Mouse (Mus musculus) neural tube, embryonic 13.5 days (tissue): ENCODE data around the gene Gm20662. TPM values are rescaled to one million over a fixed set of nuclear protein-coding genes. Genes with fewer than 3 reads are reported as not detected.

Experiments
- ATAC-seq: fragments of 200-750 bp; cut with Nextera tagmentation; 2 replicates; pipeline ENCODE4 v1.8.0; 2017; ENCODE audit warnings: low read depth, mild to moderate bottlenecking, moderate TSS enrichment, moderate library complexity
- H3K27ac ChIP-seq: fragments of 300-500 bp; sonication (generic); replicated peaks from 2 replicates; pipeline ENCODE4 v1.5.1; 2015; ENCODE audit warnings: moderate library complexity, mild to moderate bottlenecking, inconsistent platforms
- H3K27me3 ChIP-seq: fragments of 300-500 bp; sonication (generic); 2 replicates; pipeline ENCODE4 v1.6.1; 2015; ENCODE audit warnings: mild to moderate bottlenecking, inconsistent platforms
- H3K36me3 ChIP-seq: fragments of 300-500 bp; sonication (generic); 2 replicates; pipeline ENCODE4 v1.6.1; 2015; ENCODE audit warnings: mild to moderate bottlenecking, inconsistent platforms
- H3K4me1 ChIP-seq: fragments of 300-500 bp; sonication (generic); replicated peaks from 2 replicates; pipeline ENCODE4 v1.6.1; 2015; ENCODE audit warnings: inconsistent platforms
- H3K4me2 ChIP-seq: fragments of 300-500 bp; sonication (generic); 2 replicates; pipeline ENCODE4 v1.6.1; 2015; ENCODE audit warnings: inconsistent platforms, mild to moderate bottlenecking, moderate library complexity
- H3K4me3 ChIP-seq: fragments of 300-500 bp; sonication (generic); 2 replicates; pipeline ENCODE4 v1.5.1; 2015; ENCODE audit warnings: mild to moderate bottlenecking, inconsistent platforms
- H3K9ac ChIP-seq: fragments of 300-500 bp; sonication (generic); 2 replicates; pipeline ENCODE4 v1.6.1; 2015; ENCODE audit warnings: moderate library complexity, mild to moderate bottlenecking, inconsistent platforms
- H3K9me3 ChIP-seq: fragments of 300-500 bp; sonication (generic); 2 replicates; pipeline ENCODE4 v1.6.1; 2016; ENCODE audit warnings: inconsistent platforms
- WGBS: fragments of 180-500 bp; shearing (Covaris S2); methylation state at CpG from one replicate; pipeline ENCODE4 v1.1.7; 2015; 5-methylcytosine and 5-hydroxymethylcytosine counted together
- polyA plus RNA-seq: library from polyadenylated mRNA; unstranded; fragments of >200 nt; fragmentation: Nextera tagmentation; extraction: Ambion mirVana; gene quantifications from 2 replicates; pipeline ENCODE4 v1.2.1, GENCODE M21; 2015

Gm20662 gene
- polyA plus RNA-seq, 1 experiment from 2014 or later, result not detected

DNA sequence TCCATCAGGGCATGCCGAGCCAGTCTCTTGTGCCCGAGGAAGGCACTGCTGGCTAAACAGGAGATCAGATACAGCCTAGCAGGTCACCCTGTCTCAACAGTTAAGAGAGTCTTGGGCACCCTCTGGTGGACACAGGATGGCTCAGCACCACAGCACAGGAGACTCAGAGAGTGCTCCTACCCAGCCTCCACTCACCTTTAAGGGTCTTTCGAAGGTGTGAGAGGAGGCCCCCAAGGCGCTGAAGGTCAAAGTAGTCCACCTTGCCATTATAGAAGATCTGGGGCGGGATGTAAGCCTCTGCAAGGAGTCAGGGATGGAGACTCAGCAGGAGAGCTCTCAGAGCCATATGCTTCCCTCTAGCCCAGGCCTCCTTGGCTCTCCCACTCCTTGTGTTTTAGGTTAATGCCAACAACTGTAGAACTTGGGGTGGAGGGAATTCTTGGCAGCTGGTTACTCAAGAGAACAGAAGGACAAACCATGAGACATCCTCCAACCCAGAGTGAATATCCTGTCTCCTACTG, 69.4 kb downstream of the Gm20662 start:
- H3K4me2 ChIP-seq, result no peak overlapping the region
- no peak overlapping the region for H3K4me3 ChIP-seq
- no peaks in the 10 kb centered on the region for H3K9me3 ChIP-seq
- 52% methylated on average over 5 of the region's 5 CpGs for WGBS
- H3K27ac ChIP-seq, result no peak overlapping the region
- peaks cover 8% of the 10 kb centered on the region; the same call in 1 of the 2 replicates for H3K4me1 ChIP-seq
- H3K27me3 ChIP-seq, result no peaks in the 10 kb centered on the region
- H3K9ac ChIP-seq, result 0 out of 2 replicates have a peak overlapping the region, but pooled peaks have one; percentile 8
- peak; percentile 45; the same call in 1 of the 2 replicates for ATAC-seq
- peaks cover 62% of the 10 kb centered on the region for H3K36me3 ChIP-seq

DNA sequence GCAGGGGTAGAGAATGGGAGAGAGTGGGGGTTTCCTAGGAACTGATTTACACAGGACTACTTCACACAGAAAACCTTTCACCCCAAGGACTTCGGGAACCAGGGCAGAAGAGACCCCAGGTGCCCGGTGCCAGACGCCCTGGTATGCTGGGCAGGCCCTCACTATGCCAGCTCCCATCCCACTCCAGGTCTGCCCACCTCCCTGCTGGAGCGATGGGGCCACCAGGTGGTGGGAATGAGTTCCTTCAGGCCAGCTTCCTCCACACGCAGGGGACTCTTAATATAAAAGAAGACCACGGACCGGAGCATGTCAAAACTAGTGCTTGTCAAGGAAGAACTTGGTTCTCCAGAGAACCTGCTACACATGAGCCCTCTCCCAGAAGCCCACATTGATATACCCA, 71.0 kb downstream of the Gm20662 start:
- peaks cover 59% of the 10 kb centered on the region for H3K36me3 ChIP-seq
- no peaks in the 10 kb centered on the region for H3K27me3 ChIP-seq
- 0 out of 2 replicates have a peak, but pooled peaks cover 4% of the 10 kb centered on the region for H3K4me1 ChIP-seq
- H3K27ac ChIP-seq, result no peak overlapping the region
- ATAC-seq, result no peak
- no peak overlapping the region for H3K9ac ChIP-seq
- H3K9me3 ChIP-seq, result no peaks in the 10 kb centered on the region
- H3K4me2 ChIP-seq, result no peak overlapping the region
- 81% methylated on average over 7 of the region's 7 CpGs for WGBS
- no peak overlapping the region for H3K4me3 ChIP-seq

DNA sequence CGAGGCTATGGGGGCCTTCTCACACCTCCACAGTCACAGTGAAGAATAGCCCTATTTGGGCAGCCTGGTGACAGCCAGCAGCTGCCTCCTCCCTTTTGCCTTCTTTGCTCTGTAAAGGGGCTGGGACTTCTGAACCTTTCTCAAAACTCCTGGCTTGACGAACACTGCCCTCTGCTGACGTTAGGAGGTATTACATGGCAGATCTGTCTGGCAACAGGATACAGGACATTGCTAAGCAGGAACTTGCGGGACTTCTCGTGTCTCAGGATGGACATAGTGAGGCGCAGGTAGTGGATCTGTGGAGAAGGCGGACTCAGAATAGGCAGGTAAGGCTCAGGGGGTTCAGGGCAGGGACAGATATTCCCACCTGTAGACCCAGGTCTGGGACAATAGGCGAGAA, 71.8 kb downstream of the Gm20662 start:
- Histone ChIP-seq H3K4me1 (0 out of 2 replicates have a peak, but pooled peaks cover 3% of the 10 kb centered on the region), H3K4me2 (no peak overlapping the region), H3K27me3 (no peaks in the 10 kb centered on the region), H3K9ac (no peak overlapping the region), H3K36me3 (peaks cover 56% of the 10 kb centered on the region), H3K27ac (no peak overlapping the region), H3K4me3 (no peak overlapping the region), H3K9me3 (no peaks in the 10 kb centered on the region)
- ATAC-seq, result peak; percentile 57; the same call in 1 of the 2 replicates
- 21% methylated on average over 8 of the region's 8 CpGs for WGBS

DNA sequence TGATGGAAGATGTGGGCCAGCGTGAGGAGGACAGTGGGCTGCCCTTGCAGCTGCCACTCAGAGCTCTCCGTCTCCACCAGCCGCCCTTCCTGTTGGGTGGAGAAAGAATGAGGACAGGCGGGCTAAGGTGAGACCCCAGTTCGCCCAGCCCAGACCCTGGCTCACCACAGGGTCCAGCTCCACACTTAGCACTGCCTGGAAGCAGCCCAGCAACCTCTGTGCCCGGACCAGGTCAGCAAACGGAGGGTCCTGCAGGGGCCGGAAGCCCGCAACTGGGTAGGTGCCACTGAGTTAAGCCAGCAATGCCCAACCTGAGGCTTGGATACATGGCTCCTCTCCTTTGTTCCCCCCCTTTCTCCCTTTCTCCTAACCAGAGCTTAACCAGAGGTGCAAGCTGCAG, 72.9 kb downstream of the Gm20662 start:
- Histone ChIP-seq H3K4me2 (no peak overlapping the region), H3K9me3 (no peaks in the 10 kb centered on the region), H3K36me3 (peaks cover 50% of the 10 kb centered on the region), H3K4me1 (0 out of 2 replicates have a peak, but pooled peaks cover 3% of the 10 kb centered on the region), H3K27ac (no peak overlapping the region), H3K4me3 (no peak overlapping the region), H3K27me3 (no peaks in the 10 kb centered on the region), H3K9ac (no peak overlapping the region)
- 89% methylated on average over 9 of the region's 9 CpGs for WGBS
- no peak for ATAC-seq

DNA sequence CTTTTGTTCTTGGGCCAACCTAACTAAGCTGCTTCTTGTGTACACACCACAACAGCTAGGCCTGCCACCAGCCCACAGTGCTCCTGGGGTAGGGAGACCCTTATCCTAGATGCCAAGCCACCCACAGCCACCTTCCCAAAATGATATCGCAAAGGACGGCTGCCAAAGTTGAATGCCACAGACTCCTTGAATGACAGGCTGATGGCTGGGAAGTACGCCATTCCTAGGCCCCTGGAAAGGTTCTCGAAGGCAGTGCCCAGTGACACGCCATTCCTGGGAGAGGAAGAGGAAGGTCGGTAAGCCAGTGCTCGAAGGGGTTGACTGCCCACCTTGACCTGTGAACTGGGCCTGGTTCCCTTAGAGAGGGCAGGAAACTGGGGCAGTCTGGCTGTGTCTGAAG, 73.4 kb downstream of the Gm20662 start:
- H3K36me3 ChIP-seq, result peaks cover 45% of the 10 kb centered on the region
- no peak overlapping the region for H3K4me3 ChIP-seq
- no peak for ATAC-seq
- no peak overlapping the region for H3K9ac ChIP-seq
- H3K27me3 ChIP-seq, result no peaks in the 10 kb centered on the region
- no peak overlapping the region for H3K27ac ChIP-seq
- no peaks in the 10 kb centered on the region for H3K9me3 ChIP-seq
- H3K4me2 ChIP-seq, result no peak overlapping the region
- 0 out of 2 replicates have a peak, but pooled peaks cover 3% of the 10 kb centered on the region for H3K4me1 ChIP-seq
- 91% methylated on average over 7 of the region's 7 CpGs for WGBS

DNA sequence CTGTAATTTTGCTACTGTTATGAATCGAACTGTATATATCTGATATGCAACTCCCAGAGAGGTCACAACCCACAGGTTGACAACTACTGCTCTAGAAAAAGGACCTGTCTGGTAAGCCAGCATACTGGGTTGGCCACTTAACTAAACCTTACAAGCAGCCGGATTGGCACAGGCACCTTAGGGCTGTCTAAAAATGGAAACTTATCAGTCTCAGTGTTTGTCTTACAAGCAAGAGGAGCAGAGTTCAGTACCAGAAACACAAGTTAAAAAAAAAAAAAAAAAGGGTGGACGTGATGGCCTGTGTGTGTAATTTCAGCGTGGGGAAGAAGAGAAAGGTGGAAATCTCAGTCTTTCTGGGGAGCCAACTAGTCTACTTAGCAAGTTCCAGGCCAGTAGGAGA, 75.7 kb downstream of the Gm20662 start:
- Histone ChIP-seq H3K4me1 (0 out of 2 replicates have a peak, but pooled peaks cover 3% of the 10 kb centered on the region), H3K27ac (no peak overlapping the region), H3K4me3 (no peak overlapping the region), H3K27me3 (no peaks in the 10 kb centered on the region), H3K4me2 (no peak overlapping the region), H3K36me3 (peaks cover 44% of the 10 kb centered on the region), H3K9ac (no peak overlapping the region), H3K9me3 (no peaks in the 10 kb centered on the region)
- whole genome bisulfite sequencing, result 85% methylated on average over 4 of the region's 4 CpGs
- no peak for ATAC-seq

DNA sequence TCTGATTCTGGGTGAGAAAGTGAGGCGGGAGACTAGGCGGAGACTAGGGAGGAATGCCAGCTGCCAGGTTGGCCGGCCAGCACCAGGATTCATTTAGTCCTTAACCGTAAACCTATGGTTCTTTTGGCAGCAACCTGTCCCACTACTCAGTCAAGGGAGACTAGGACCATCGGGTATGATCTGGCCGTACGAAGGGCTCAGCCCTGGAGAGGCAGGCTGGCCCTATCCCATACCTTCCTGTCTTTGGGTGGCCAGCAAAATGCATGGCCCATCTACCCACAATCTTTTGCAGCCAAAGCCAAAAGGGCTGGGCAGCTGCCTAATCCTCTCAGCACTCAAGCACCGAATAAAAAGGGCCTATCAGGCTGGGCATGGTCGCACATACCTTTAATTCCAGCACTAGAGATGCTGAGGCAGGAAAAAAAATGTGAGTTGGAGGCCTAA, 76.4 kb downstream of the Gm20662 start:
- Histone ChIP-seq H3K36me3 (peaks cover 49% of the 10 kb centered on the region), H3K9me3 (no peaks in the 10 kb centered on the region), H3K4me2 (no peak overlapping the region), H3K27me3 (no peaks in the 10 kb centered on the region), H3K27ac (no peak overlapping the region), H3K4me3 (no peak overlapping the region), H3K9ac (no peak overlapping the region), H3K4me1 (0 out of 2 replicates have a peak, but pooled peaks cover 3% of the 10 kb centered on the region)
- 77% methylated on average over 9 of the region's 9 CpGs for WGBS
- no peak for ATAC-seq

DNA sequence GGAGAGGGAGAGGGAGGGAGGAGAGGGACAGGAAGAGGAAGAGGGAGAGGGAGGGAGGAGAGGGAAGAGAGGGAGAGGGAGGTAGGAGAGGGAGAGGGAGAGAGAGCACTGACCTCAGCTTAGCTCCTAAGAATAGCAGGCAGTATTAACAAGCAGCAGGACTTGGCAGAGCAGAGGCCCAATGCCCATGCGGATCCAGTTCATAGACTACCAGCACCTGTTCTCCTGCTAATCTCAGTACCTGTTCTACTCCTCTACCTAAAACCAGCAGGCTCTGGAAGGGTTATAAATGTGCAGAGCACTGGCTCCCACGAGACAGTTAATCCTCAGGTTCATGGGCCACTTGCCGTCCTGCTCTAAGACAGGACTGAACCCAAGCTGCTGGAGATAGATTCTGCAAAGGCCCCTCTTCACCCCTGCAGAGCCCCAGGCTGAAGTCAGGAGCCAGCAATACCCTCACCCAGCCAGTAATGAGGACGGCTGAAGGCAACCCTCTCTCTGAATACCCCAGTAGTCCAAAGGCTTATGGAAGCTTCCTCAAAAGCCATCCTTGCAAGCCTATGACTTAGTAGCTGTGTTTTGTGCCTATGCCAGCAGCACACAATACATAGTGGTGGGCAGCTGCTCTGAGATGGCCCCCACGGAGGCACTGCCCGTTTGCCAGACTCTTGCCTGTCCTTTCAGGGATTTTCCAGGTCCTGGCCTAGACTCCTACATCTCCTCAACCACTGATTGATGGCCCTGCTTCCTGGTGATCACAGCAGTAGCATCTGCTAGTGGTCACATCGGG, 77.2 kb downstream of the Gm20662 start:
- WGBS, result 65% methylated on average over 7 of the region's 7 CpGs
- H3K4me1 ChIP-seq, result peaks cover 7% of the 10 kb centered on the region
- H3K4me3 ChIP-seq, result no peak overlapping the region
- no peaks in the 10 kb centered on the region for H3K9me3 ChIP-seq
- H3K27me3 ChIP-seq, result no peaks in the 10 kb centered on the region
- peaks cover 48% of the 10 kb centered on the region for H3K36me3 ChIP-seq
- no peak overlapping the region for H3K27ac ChIP-seq
- no peak for ATAC-seq
- no peak overlapping the region for H3K4me2 ChIP-seq
- H3K9ac ChIP-seq, result no peak overlapping the region

DNA sequence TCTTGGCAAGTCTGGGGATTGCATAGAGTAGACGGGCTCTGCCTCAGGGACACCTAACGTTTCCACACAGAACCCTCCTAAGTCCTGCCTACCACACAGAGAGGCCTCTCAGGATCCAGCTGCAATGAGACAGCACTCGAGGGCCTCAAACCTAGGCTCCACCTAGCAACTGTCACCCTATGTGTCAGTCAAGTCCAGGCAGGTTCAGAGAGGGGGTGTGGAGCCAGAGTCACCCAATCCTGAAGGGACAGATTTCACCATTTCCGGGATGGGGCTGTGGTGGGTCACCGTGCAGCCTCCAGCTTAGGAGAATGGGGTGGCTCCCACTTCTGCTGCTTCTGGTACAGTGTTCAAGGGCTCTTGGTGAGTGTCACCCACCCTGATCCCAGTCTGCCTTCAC, 84.0 kb downstream of the Gm20662 start, which contains the start of gene Mst1:
Gene Mst1, plus strand, starts transcription at position 269 of the 400 bp plus-strand sequence.
- peak within 1 kb of the TSS; percentile 83 for H3K4me2 ChIP-seq
- peaks cover 46% of the 10 kb centered on the region for H3K27me3 ChIP-seq
- H3K27ac ChIP-seq, result no peak within 1 kb of the TSS
- 80% methylated on average over 5 of the region's 5 CpGs for WGBS
- H3K4me3 ChIP-seq, result peak within 1 kb of the TSS; percentile 86
- peaks cover 26% of the 10 kb centered on the region for H3K4me1 ChIP-seq
- no peaks in the 10 kb centered on the region for H3K9me3 ChIP-seq
- peak within 1 kb of the TSS; percentile 97 for H3K9ac ChIP-seq
- peaks cover 25% of the 10 kb centered on the region for H3K36me3 ChIP-seq
- no peak for ATAC-seq

DNA sequence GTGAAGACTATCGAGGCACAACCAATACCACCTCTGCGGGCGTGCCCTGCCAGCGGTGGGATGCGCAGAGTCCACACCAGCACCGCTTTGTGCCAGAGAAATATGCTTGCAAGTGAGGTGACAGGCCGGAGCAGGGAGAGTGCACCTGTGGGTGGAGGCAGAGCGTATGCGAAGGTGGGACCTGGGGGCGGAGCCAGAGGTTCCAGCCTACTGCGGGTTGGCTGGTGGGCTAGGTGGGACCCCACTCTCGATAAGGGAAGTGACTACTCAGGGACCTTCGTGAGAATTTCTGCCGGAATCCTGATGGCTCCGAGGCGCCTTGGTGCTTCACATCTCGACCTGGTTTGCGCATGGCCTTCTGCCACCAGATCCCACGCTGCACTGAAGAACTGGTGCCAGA, 86.4 kb downstream of the Gm20662 start:
- Histone ChIP-seq H3K27me3 (peaks cover 46% of the 10 kb centered on the region), H3K36me3 (peaks cover 40% of the 10 kb centered on the region), H3K27ac (no peak overlapping the region), H3K9ac (peak overlapping the region; percentile 38; the same call in 1 of the 2 replicates), H3K9me3 (no peaks in the 10 kb centered on the region), H3K4me2 (peak overlapping the region; percentile 26), H3K4me1 (peaks cover 26% of the 10 kb centered on the region), H3K4me3 (no peak overlapping the region)
- no peak for ATAC-seq
- 7% methylated on average over 19 of the region's 19 CpGs for WGBS

DNA sequence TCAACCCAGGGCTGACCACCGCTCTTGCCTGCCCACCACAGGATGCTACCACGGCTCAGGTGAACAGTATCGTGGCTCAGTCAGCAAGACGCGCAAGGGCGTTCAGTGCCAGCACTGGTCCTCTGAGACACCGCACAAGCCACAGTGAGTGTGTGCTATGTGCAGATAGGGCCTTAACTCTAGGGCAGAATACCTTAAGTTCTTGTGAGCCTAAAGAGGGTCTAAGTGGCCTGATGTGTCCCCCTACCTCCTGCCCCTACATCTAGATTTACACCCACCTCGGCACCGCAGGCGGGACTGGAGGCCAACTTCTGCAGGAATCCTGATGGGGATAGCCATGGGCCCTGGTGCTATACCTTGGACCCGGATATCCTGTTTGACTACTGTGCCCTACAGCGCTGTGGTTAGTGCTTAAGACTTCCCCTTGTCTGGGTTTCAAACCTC, 86.9 kb downstream of the Gm20662 start, which contains the start of gene Rnf123:
Gene Rnf123, minus strand, starts transcription at position 359 of the 444 bp plus-strand sequence.
- H3K9ac ChIP-seq, result peak within 1 kb of the TSS; percentile 38; the same call in 1 of the 2 replicates
- peaks cover 46% of the 10 kb centered on the region for H3K27me3 ChIP-seq
- no peaks in the 10 kb centered on the region for H3K9me3 ChIP-seq
- H3K4me3 ChIP-seq, result no peak within 1 kb of the TSS
- WGBS, result 35% methylated on average over 12 of the region's 12 CpGs
- no peak within 1 kb of the TSS for H3K27ac ChIP-seq
- H3K36me3 ChIP-seq, result peaks cover 44% of the 10 kb centered on the region
- H3K4me1 ChIP-seq, result peaks cover 22% of the 10 kb centered on the region
- H3K4me2 ChIP-seq, result peak within 1 kb of the TSS; percentile 26
- no peak for ATAC-seq

DNA sequence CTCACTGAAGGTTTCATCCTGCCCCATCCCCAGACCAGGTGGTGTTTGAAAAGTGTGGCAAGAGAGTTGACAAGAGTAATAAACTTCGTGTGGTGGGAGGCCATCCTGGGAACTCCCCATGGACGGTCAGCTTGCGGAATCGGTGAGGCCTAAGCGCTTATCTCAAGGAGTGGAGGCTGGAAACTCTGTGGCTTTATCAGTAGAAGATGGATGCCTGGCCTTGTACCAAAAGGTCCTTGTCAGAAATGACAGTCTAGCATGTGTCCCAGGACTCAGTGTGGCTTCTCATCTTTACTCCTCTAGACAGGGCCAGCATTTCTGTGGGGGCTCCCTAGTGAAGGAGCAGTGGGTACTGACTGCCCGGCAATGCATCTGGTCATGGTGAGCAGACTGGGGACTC, 87.4 kb downstream of the Gm20662 start:
- Histone ChIP-seq H3K9ac (no peak overlapping the region), H3K4me1 (peaks cover 17% of the 10 kb centered on the region), H3K36me3 (peaks cover 50% of the 10 kb centered on the region), H3K27me3 (peaks cover 46% of the 10 kb centered on the region), H3K27ac (no peak overlapping the region), H3K9me3 (no peaks in the 10 kb centered on the region), H3K4me2 (no peak overlapping the region), H3K4me3 (no peak overlapping the region)
- ATAC-seq, result no peak
- WGBS, result 86% methylated on average over 6 of the region's 6 CpGs
